Mouse (Mus musculus) lung, adult 2 months (tissue): ENCODE results near the gene Pold4.

ENCODE experiments used
- CTCF ChIP-seq: fragments of 200-500 bp; IDR thresholded peaks from 2 replicates; pipeline ENCODE4 v1.5.1; 2011; ENCODE audit warnings: mild to moderate bottlenecking, low read length, control low read depth; ENCODE audit not compliant: insufficient read depth
- POLR2A ChIP-seq: fragments of 200-500 bp; IDR thresholded peaks from 2 replicates; pipeline ENCODE4 v1.6.1; 2011; ENCODE audit warnings: low read depth, mild to moderate bottlenecking, control low read depth, low read length, borderline replicate concordance; ENCODE audit errors: extremely low read depth

DNA sequence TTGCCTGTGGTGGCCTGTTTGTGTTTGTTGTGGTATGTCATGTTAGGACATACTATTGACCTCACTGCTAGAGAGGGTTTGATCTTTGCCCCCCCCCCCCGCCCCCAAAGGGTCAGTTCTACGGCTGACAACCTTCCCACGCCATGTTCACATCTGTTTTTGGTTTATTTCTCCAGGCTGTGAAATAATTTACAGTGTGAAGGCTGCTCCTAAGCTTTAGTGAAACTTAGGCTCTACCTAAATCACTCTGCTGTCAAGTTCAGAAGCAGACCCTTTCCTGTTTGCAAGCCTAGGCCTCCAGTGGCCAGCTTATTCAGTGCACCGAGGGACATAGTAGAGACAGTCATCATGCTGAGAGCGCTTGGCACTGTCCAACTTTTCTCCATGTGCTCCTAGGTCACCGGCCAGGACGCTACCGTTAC is 8.6 kb downstream of the Pold4 start:
- TF ChIP-seq CTCF, result no peak
- no peak for TF ChIP-seq POLR2A
